Mouse (Mus musculus) hindbrain, embryonic 12.5 days (tissue): ENCODE measurements at regions not wholly inside any gene's neighbourhood (a gene's known extent, or its start where the extent isn't known, plus 50 kb on each side); places are given as distances from the start of the nearest gene placed in this dataset.
"Not testable (repeated sequence)": the region's sequence is repeated elsewhere in the genome, so short reads cannot be mapped to it uniquely, and the experiment has no call there.

Experiments used
- ATAC-seq: fragments of 200-750 bp; cut with Nextera tagmentation; 2 replicates; pipeline ENCODE4 v1.8.0; 2017; ENCODE audit warnings: moderate TSS enrichment; ENCODE audit not compliant: low FRiP score
- H3K27ac ChIP-seq: fragments of 300-500 bp; sonication (generic); 2 replicates; pipeline ENCODE4 v1.5.1; 2016; ENCODE audit warnings: mild to moderate bottlenecking
- H3K27me3 ChIP-seq: fragments of 300-500 bp; sonication (generic); 2 replicates; pipeline ENCODE4 v1.6.1; 2016; ENCODE audit warnings: mild to moderate bottlenecking
- H3K36me3 ChIP-seq: fragments of 300-500 bp; sonication (generic); 2 replicates; pipeline ENCODE4 v1.6.1; 2016; ENCODE audit warnings: mild to moderate bottlenecking
- H3K4me1 ChIP-seq: fragments of 300-500 bp; sonication (generic); 2 replicates; pipeline ENCODE4 v1.6.1; 2016
- H3K4me2 ChIP-seq: fragments of 300-500 bp; sonication (generic); replicated peaks from 2 replicates; pipeline ENCODE4 v1.6.1; 2016; ENCODE audit warnings: mild to moderate bottlenecking
- H3K4me3 ChIP-seq: fragments of 300-500 bp; sonication (generic); 2 replicates; pipeline ENCODE4 v1.5.1; 2016; ENCODE audit warnings: mild to moderate bottlenecking
- H3K9ac ChIP-seq: fragments of 300-500 bp; sonication (generic); 2 replicates; pipeline ENCODE4 v1.6.1; 2016; ENCODE audit warnings: mild to moderate bottlenecking, moderate library complexity
- H3K9me3 ChIP-seq: fragments of 300-500 bp; sonication (generic); replicated peaks from 2 replicates; pipeline ENCODE4 v1.6.1; 2016; ENCODE audit warnings: mild to moderate bottlenecking
- WGBS: fragments of 180-500 bp; shearing (Covaris S2); methylation state at CpG from one replicate; pipeline ENCODE4 v1.1.7; 2016; 5-methylcytosine and 5-hydroxymethylcytosine counted together

DNA sequence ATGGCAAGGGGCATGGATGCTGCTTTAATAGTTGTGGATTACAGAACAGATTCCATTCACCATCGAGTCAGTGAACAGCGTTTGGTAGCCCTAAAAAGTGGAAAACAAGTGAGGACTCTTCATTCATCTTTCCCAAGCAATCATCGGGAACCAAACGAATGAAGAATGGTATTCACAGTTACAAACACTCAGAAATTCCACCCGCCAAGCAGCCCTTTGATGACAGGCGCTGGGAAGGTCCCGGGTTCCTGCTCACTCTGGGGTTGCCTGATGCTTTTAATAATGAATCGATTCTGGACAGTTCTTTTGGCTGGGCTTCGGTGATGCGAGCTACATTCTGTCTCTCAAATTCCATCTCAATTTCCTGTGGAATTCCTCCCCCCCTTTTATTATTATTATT lies 110.9 kb downstream of the Bod1 start:
- WGBS: 78% methylated on average over 10 of the region's 10 CpGs
- no peak for ATAC-seq
- Histone ChIP-seq H3K4me2 (no peak overlapping the region), H3K36me3 (no peaks in the 10 kb centered on the region), H3K9ac (no peak overlapping the region), H3K27ac (no peak overlapping the region), H3K4me1 (no peaks in the 10 kb centered on the region), H3K9me3 (no peaks in the 10 kb centered on the region), H3K27me3 (no peaks in the 10 kb centered on the region), H3K4me3 (no peak overlapping the region)

DNA sequence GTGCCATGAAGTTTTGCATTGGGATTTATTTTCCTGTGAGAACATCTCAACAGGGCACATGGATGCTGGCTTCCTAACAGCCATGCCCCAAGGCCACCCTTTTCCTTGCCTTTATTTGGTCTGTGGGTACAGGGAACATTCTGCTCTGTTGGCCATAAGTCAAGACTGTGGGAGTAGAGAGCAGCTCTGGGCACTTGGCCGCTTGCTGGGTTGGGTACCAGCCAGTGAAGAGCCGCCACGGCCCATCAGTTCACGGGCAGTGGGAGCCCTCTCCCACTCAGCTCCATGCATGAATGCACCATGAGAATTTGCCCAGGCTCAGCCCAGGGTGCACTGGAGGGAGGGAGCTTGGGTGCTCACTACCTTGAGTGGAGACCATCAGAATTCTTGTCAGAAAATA lies 116.6 kb downstream of the Bod1 start:
- Histone ChIP-seq H3K9ac (no peak overlapping the region), H3K9me3 (no peaks in the 10 kb centered on the region), H3K27ac (no peak overlapping the region), H3K4me3 (no peak overlapping the region), H3K36me3 (no peaks in the 10 kb centered on the region), H3K4me2 (no peak overlapping the region), H3K27me3 (no peaks in the 10 kb centered on the region), H3K4me1 (no peaks in the 10 kb centered on the region)
- no peak for ATAC-seq
- WGBS: 92% methylated on average over 4 of the region's 4 CpGs

DNA sequence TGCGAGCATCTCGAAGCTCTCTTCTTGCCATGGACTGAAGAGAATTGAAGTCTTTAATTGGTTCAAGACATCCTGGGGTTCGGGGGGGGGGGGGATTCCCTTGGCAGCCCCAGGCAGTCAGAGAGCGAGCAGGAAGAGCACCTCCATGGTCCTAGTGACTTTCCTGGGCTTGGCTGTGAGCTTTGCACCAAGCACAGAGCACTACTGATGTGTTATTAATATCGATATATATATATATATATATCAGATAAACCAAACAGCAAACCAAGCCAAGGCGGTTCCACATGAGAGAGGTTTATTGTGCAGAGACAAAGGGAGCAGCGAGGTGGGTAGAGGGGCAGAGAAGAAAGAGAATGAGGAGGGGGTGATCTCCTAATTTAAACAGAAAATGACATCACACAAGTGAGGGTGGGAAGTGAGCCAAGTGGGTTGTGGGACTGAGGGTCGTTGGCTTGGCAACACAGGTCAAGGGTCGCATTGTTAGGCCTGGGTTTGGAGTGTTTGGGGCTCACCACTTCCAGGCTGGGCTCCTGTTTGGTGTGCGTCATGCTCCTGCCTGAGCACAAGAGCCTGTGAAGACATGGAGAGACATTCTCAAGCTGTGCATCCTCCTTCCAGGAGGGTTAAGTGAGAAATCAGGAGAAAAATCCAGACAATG lies 119.9 kb downstream of the Bod1 start:
- Histone ChIP-seq H3K27ac (no peak overlapping the region), H3K27me3 (no peaks in the 10 kb centered on the region), H3K4me2 (no peak overlapping the region), H3K9me3 (no peaks in the 10 kb centered on the region; the same call in 1 of the 2 replicates), H3K9ac (no peak overlapping the region), H3K36me3 (no peaks in the 10 kb centered on the region), H3K4me1 (no peaks in the 10 kb centered on the region), H3K4me3 (no peak overlapping the region)
- 43% methylated on average over 10 of the region's 10 CpGs for WGBS
- ATAC-seq: no peak

DNA sequence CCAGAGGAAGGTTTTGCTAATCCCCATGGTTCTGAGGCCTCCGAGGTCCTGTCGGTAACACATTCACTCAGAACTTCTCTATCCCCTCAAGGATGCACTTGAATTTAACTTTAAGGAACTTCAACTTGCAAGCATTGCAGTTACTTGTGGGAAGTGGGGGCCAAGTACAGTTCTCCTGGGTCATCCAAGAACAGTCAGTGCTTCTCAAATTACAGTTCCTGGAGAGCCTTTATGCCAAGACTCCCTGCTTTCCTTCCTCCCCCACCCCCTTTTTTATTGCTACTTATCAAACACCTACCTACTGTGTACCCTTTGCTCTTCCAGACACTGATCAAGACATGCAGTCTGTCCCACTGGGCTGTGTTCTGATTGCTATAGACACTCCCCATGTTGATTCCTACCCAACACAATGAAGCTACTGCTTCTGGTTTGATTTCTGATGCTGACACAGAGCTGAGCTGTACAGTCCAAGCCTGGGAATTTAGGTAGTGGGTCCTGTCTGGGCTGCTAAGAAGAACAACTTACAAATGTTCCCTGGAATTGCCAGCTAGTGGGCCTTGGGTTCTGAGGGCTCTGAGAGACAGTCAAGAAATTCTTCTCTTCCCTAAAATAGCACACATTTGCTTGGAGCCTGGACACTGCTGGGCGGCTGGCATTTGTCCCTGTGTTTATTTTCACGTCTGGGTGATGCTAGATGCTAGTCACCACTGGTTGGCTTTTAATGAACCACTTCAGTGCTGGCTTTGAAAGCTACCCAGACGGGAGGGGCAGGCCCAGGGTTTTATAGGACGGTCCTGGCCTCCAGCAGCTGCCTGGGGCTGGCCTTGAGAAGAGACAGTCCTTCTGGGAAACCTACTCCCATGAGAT lies 120.7 kb downstream of the Bod1 start:
- ATAC-seq: no peak
- no peak overlapping the region for H3K4me3 ChIP-seq
- H3K9ac ChIP-seq: no peak overlapping the region
- no peaks in the 10 kb centered on the region; the same call in 1 of the 2 replicates for H3K9me3 ChIP-seq
- H3K27me3 ChIP-seq: no peaks in the 10 kb centered on the region
- H3K27ac ChIP-seq: no peak overlapping the region
- no peak overlapping the region for H3K4me2 ChIP-seq
- no peaks in the 10 kb centered on the region for H3K36me3 ChIP-seq
- 64% methylated on average over 6 of the region's 6 CpGs for WGBS
- H3K4me1 ChIP-seq: no peaks in the 10 kb centered on the region

DNA sequence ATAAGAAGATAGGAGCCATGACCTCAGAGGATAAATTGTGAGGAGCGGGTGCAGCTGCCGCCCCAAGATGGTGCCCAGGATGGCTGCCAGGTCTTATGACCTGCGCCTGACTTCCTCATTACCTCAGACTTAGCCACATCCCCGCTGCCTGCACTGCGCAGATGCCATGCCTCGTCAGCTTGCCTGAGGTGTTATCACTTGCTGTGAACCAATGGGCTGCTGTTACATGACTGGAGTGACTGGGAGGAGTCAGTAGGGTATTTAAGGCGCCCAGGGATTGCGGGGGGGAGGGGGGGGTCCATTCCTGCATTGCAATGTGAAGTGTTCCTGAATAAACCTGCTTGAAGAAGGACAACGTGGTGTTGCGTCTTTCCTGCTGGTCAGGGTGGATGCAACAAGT lies 126.2 kb downstream of the Bod1 start:
- H3K4me1 ChIP-seq, H3K27ac ChIP-seq, H3K9me3 ChIP-seq, ATAC-seq, H3K36me3 ChIP-seq, H3K4me3 ChIP-seq, H3K27me3 ChIP-seq, H3K9ac ChIP-seq, H3K4me2 ChIP-seq: not testable (repeated sequence)
- WGBS: 93% methylated on average over 10 of the region's 10 CpGs

DNA sequence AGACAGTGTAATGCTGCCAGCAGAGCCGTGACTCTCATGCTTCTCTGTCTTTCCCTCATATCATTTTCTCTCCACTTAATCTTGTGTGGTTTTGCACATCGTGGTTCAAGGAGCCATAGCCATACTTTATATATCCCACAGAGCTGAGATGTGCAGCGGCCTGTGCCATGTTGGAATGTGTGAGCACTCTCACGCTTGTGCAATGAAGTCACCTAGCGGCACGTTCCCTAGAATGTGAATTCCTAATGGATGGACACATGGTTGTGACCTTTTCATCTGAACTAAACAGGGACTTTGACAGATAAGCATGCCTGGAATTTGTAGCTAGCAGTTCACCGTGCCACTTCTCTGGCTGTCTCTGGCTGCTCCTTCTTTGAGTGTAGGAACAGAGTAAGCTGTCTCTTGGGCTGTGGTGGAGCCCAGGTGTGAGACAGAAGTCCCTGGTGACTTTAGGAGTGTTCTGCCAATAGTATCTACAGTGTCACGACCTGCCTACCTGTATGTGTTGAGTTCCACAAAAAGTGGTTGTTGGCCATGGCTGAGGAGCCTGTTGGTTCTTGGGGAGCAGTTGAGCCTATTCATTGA lies 129.0 kb downstream of the Bod1 start:
- Histone ChIP-seq H3K4me2 (no peak overlapping the region), H3K36me3 (no peaks in the 10 kb centered on the region), H3K4me3 (no peak overlapping the region), H3K9ac (no peak overlapping the region), H3K9me3 (no peaks in the 10 kb centered on the region), H3K27me3 (no peaks in the 10 kb centered on the region), H3K27ac (no peak overlapping the region), H3K4me1 (no peaks in the 10 kb centered on the region)
- WGBS: 81% methylated on average over 8 of the region's 8 CpGs
- no peak for ATAC-seq

DNA sequence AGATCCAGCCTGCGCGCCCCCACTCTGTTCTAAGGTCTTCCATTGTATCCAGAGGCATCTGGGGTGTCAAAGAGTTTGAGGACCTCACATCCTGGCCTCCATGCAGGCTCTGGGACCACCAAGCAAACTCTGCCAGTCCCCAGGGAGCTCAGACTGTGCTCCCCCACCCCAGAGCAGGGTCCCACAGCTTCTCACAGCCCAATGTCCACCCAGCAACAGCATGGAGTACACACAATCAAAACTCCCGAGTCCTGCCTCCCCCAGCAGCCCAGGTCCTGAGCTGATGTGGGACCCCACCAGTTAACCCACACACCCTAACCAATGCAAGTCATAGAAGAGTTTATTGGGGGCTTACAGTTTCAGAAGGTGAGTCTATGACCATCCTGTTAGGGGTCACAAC lies 130.3 kb downstream of the Bod1 start:
- no peaks in the 10 kb centered on the region for H3K9me3 ChIP-seq
- no peak overlapping the region for H3K4me3 ChIP-seq
- no peak overlapping the region for H3K9ac ChIP-seq
- WGBS: 84% methylated on average over 3 of the region's 3 CpGs
- no peaks in the 10 kb centered on the region for H3K27me3 ChIP-seq
- ATAC-seq: no peak
- H3K4me2 ChIP-seq: no peak overlapping the region
- no peaks in the 10 kb centered on the region for H3K36me3 ChIP-seq
- H3K27ac ChIP-seq: no peak overlapping the region
- no peaks in the 10 kb centered on the region for H3K4me1 ChIP-seq

DNA sequence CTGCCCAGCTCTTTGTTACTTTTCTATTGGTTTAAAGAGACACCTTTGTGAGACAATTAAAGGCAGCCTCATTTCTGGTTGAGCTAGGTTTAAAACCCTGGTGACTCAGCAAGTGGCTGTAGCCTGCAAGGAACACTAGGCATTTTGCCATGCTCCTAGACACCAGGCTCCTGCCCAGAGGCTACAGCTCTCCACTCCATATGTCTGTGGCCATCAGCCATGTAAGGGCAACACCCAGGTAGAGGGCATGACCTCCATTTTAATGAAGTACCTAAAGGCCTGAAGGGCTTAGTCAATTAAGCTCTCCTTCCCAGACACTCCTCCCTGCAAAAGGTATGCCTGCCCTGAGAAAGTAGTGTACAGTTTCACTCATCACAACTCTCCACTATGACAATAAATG lies 130.9 kb downstream of the Bod1 start:
- no peak overlapping the region for H3K27ac ChIP-seq
- no peak overlapping the region for H3K4me2 ChIP-seq
- no peak overlapping the region for H3K9ac ChIP-seq
- no peaks in the 10 kb centered on the region for H3K36me3 ChIP-seq
- no peak for ATAC-seq
- no peaks in the 10 kb centered on the region for H3K27me3 ChIP-seq
- H3K9me3 ChIP-seq: no peaks in the 10 kb centered on the region
- H3K4me1 ChIP-seq: no peaks in the 10 kb centered on the region
- H3K4me3 ChIP-seq: no peak overlapping the region

DNA sequence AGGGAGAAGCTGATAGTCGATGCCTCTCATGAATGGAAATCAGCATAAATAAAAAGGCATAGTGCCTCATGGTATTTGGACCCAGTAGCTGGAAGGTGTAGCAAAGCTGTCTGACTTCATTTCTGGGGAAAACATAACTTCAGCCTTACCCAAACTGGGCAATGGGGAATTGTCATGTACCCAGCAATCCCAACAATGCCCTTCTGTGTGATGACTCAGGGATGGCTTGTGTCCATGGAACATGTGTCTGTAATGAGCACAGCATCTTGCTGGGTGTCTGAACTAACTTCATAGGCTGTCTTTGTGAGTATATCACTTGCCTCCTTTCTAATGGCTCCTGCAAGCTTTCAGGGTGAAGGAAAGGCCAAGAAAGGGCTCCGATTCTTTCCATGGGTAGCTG lies 140.3 kb downstream of the Bod1 start:
- H3K9ac ChIP-seq: no peak overlapping the region
- ATAC-seq: no peak
- no peak overlapping the region for H3K4me2 ChIP-seq
- H3K27me3 ChIP-seq: no peaks in the 10 kb centered on the region
- no peak overlapping the region for H3K27ac ChIP-seq
- no peaks in the 10 kb centered on the region for H3K9me3 ChIP-seq
- H3K36me3 ChIP-seq: no peaks in the 10 kb centered on the region
- 90% methylated on average over 2 of the region's 2 CpGs for WGBS
- no peak overlapping the region for H3K4me3 ChIP-seq
- H3K4me1 ChIP-seq: no peaks in the 10 kb centered on the region

DNA sequence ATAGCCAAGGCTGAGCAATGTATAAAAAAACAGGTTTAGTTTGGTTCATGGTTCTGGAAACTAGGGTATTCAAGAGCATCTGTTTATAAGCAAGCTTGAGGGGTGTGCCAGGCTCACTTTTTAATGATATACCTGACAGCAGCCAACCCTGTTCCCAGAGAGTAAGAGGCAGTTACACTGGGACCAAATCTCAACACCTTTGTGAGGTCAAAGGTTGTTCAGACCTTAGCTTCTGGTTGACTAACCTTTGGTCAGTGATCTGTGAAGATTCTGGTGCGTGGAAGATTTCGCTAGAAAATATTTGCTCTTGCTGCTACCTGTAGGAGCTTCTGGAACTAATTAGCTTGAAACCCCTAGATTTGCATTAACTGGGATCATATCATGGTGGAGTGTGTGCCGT lies 140.8 kb downstream of the Bod1 start:
- ATAC-seq: no peak
- 84% methylated on average over 3 of the region's 3 CpGs for WGBS

DNA sequence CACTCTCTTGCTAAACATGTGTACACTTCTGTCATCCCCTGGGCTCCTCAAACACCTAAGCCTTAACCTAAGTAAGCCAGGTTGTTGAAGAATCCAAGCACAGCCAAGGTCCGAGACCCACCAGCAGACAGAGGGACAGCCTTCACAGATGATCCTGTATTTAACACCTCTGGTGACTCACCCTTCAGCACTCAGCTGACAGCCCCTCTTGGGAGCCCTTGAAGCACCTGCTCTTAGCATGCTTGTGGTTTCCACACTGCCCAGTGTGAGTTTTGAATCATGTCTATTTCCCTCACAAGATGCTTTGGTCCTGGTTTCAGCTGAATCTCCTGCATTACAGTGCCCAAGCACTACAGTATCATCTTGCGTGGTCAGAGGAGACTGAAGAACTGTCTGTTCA lies 142.0 kb downstream of the Bod1 start:
- H3K27ac ChIP-seq: no peak overlapping the region
- no peak for ATAC-seq
- H3K9me3 ChIP-seq: no peaks in the 10 kb centered on the region
- H3K36me3 ChIP-seq: no peaks in the 10 kb centered on the region
- H3K4me3 ChIP-seq: no peak overlapping the region
- H3K4me2 ChIP-seq: no peak overlapping the region
- H3K9ac ChIP-seq: no peak overlapping the region
- H3K4me1 ChIP-seq: no peaks in the 10 kb centered on the region
- no peaks in the 10 kb centered on the region for H3K27me3 ChIP-seq
- WGBS: 85% methylated on average over 2 of the region's 2 CpGs

More for the DNA sequence above, 140.8 kb downstream of the Bod1 start:
- Histone ChIP-seq H3K27me3 (no peaks in the 10 kb centered on the region), H3K4me1 (no peaks in the 10 kb centered on the region), H3K27ac (no peak overlapping the region), H3K9ac (no peak overlapping the region), H3K4me2 (no peak overlapping the region), H3K36me3 (no peaks in the 10 kb centered on the region), H3K4me3 (no peak overlapping the region), H3K9me3 (no peaks in the 10 kb centered on the region)

DNA sequence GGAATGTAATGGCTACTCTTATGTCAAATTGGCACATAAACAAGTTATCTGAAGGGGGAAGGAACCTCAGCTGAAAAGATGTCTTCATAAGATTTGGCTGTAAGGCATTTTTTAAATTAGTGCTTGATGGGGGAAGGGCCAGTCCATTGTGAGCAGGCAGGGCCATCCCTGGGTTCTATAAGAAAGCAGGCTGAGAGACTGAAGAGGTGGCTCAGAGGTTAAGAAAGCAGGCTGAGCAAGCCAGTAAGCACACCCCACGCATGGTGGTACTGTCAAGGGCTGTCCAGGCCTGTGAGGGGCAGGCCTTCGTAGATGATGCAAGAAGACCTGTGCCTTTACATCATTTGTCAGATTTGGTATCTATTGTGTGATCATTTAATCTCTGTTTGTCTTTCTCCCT lies 147.0 kb downstream of the Bod1 start:
- Histone ChIP-seq H3K4me3 (no peak overlapping the region), H3K9me3 (no peaks in the 10 kb centered on the region), H3K27ac (no peak overlapping the region), H3K27me3 (no peaks in the 10 kb centered on the region), H3K9ac (no peak overlapping the region), H3K4me2 (no peak overlapping the region), H3K36me3 (no peaks in the 10 kb centered on the region), H3K4me1 (no peaks in the 10 kb centered on the region)
- ATAC-seq: no peak
- 77% methylated on average over 2 of the region's 2 CpGs for WGBS
